Mouse (Mus musculus) CH12.LX (cell line): ENCODE measurements around the gene Brf1. TPM values are rescaled to one million over a fixed set of nuclear protein-coding genes. Genes with fewer than 3 reads are reported as not detected.

Experiments
- DNase-seq: peaks from one replicate; pipeline ENCODE4 v3.0.0-alpha.2; 2013; ENCODE audit errors: extremely low read depth
- H3K27ac ChIP-seq: 2 replicates; pipeline ENCODE4 v1.5.1; 2012; ENCODE audit warnings: low read depth, mild to moderate bottlenecking, control low read depth, moderate library complexity; ENCODE audit not compliant: insufficient read depth
- H3K27me3 ChIP-seq: replicated peaks from 2 replicates; pipeline ENCODE3; 2012; ENCODE audit warnings: inconsistent platforms
- H3K36me3 ChIP-seq, 2 experiments: replicated peaks in 1 of 2; 2 replicates each; pipeline versions ENCODE3 to v1.6.1; 2012; ENCODE audit warnings: inconsistent platforms in 1 of 2, low read length in 1 of 2, mild to moderate bottlenecking in 1 of 2, mixed read lengths in 1 of 2, moderate library complexity in 1 of 2; ENCODE audit not compliant: control insufficient read depth in 1 of 2, insufficient read depth in 1 of 2
- H3K4me1 ChIP-seq, 2 experiments: 2 replicates each; pipeline ENCODE4 v1.6.1; 2012; ENCODE audit warnings: inconsistent platforms in 1 of 2, moderate library complexity in 1 of 2; ENCODE audit not compliant: insufficient read depth in 2 of 2, control insufficient read depth in 1 of 2
- H3K4me2 ChIP-seq: 2 replicates; pipeline ENCODE4 v1.6.1; 2012; ENCODE audit warnings: low read depth, mild to moderate bottlenecking, control low read depth; ENCODE audit not compliant: poor library complexity, insufficient read depth, severe bottlenecking
- H3K4me3 ChIP-seq, 3 experiments: fragments of 150-350 bp in 1 of 3; sonication (generic) in 1 of 3; replicated peaks in 1 of 3; 2 replicates each; pipeline versions ENCODE3 to v1.5.1; 2011 to 2012; ENCODE audit warnings: low read depth in 2 of 3, low read length in 2 of 3, mild to moderate bottlenecking in 2 of 3, moderate library complexity in 2 of 3, control low read depth in 1 of 3, improper control_type of control experiment in 1 of 3, inconsistent platforms in 1 of 3, mixed read lengths in 1 of 3; ENCODE audit not compliant: poor library complexity in 1 of 3
- H3K79me2 ChIP-seq: replicated peaks from 2 replicates; pipeline ENCODE4 v1.6.1; 2012; ENCODE audit warnings: mild to moderate bottlenecking, moderate library complexity; ENCODE audit not compliant: control insufficient read depth, poor library complexity, insufficient read depth, severe bottlenecking; ENCODE audit errors: extremely low read depth
- H3K9ac ChIP-seq: 2 replicates; pipeline ENCODE4 v1.6.1; 2012; ENCODE audit warnings: low read depth, mild to moderate bottlenecking, control low read depth, moderate library complexity; ENCODE audit not compliant: insufficient read depth
- H3K9me3 ChIP-seq: replicated peaks from 2 replicates; pipeline ENCODE3; 2012; ENCODE audit warnings: low read length, inconsistent platforms, mixed read lengths
- BHLHE40 ChIP-seq: IDR thresholded peaks from 2 replicates; pipeline ENCODE4 v1.6.1; 2011; ENCODE audit warnings: mild to moderate bottlenecking, low read depth, low read length, improper control_type of control experiment
- CHD1 ChIP-seq: IDR thresholded peaks from 2 replicates; pipeline ENCODE4 v1.6.1; 2012; ENCODE audit warnings: low read depth, low read length, improper control_type of control experiment, inconsistent platforms
- CHD2 ChIP-seq: IDR thresholded peaks from 2 replicates; pipeline ENCODE4 v1.6.1; 2011; ENCODE audit warnings: low read length, improper control_type of control experiment
- CTCF ChIP-seq, 2 experiments: IDR thresholded peaks in 1 of 2; conservative IDR thresholded peaks in 1 of 2; 2 replicates each; pipeline ENCODE4 v1.5.1; 2011 to 2012; ENCODE audit warnings: low read depth in 2 of 2, low read length in 2 of 2, improper control_type of control experiment in 1 of 2, inconsistent platforms in 1 of 2, mild to moderate bottlenecking in 1 of 2, moderate library complexity in 1 of 2
- ELF1 ChIP-seq: IDR thresholded peaks from 2 replicates; pipeline ENCODE4 v1.6.1; 2014; ENCODE audit warnings: low read depth, mild to moderate bottlenecking, inconsistent platforms, low read length, improper control_type of control experiment
- EP300 ChIP-seq: IDR thresholded peaks from 2 replicates; pipeline ENCODE4 v1.6.1; 2011; ENCODE audit warnings: low read length, improper control_type of control experiment
- GABPA ChIP-seq: IDR thresholded peaks from 2 replicates; pipeline ENCODE4 v1.6.1; 2012; ENCODE audit warnings: low read depth, low read length, improper control_type of control experiment, inconsistent platforms; ENCODE audit not compliant: insufficient replicate concordance
- KAT2A ChIP-seq: IDR thresholded peaks from 2 replicates; pipeline ENCODE4 v1.6.1; 2012; ENCODE audit warnings: low read length, improper control_type of control experiment, inconsistent platforms; ENCODE audit not compliant: insufficient replicate concordance
- MEF2A ChIP-seq: IDR thresholded peaks from 2 replicates; pipeline ENCODE4 v1.6.1; 2014; ENCODE audit warnings: low read depth, mild to moderate bottlenecking, inconsistent platforms, low read length, improper control_type of control experiment, borderline replicate concordance
- MXI1 ChIP-seq: IDR thresholded peaks from 2 replicates; pipeline ENCODE4 v1.6.1; 2011; ENCODE audit warnings: mild to moderate bottlenecking, low read depth, low read length, improper control_type of control experiment
- MYC ChIP-seq: IDR thresholded peaks from 2 replicates; pipeline ENCODE4 v1.6.1; 2011; ENCODE audit warnings: low read depth, mild to moderate bottlenecking, improper control_type of control experiment, low read length
- NELFE ChIP-seq: IDR thresholded peaks from 2 replicates; pipeline ENCODE4 v1.6.1; 2011; ENCODE audit warnings: low read depth, low read length, improper control_type of control experiment
- POLR2A ChIP-seq: IDR thresholded peaks from 2 replicates; pipeline ENCODE4 v1.6.1; 2011; ENCODE audit warnings: low read depth, mild to moderate bottlenecking, improper control_type of control experiment, low read length
- SIN3A ChIP-seq: IDR thresholded peaks from 2 replicates; pipeline ENCODE4 v1.6.1; 2012; ENCODE audit warnings: low read length, improper control_type of control experiment, inconsistent platforms
- TCF12 ChIP-seq: IDR thresholded peaks from 2 replicates; pipeline ENCODE4 v1.6.1; 2014; ENCODE audit warnings: low read depth, mild to moderate bottlenecking, inconsistent platforms, low read length, improper control_type of control experiment
- UBTF ChIP-seq: IDR thresholded peaks from 2 replicates; pipeline ENCODE4 v1.6.1; 2012; ENCODE audit warnings: low read depth, mild to moderate bottlenecking, inconsistent platforms, low read length, improper control_type of control experiment, moderate library complexity
- USF1 ChIP-seq: IDR thresholded peaks from 2 replicates; pipeline ENCODE4 v1.6.1; 2014; ENCODE audit warnings: low read depth, mild to moderate bottlenecking, inconsistent platforms, low read length, improper control_type of control experiment
- ZC3H11A ChIP-seq: IDR thresholded peaks from 2 replicates; pipeline ENCODE4 v1.6.1; 2012; ENCODE audit warnings: low read depth, mild to moderate bottlenecking, inconsistent platforms, low read length, improper control_type of control experiment
- dilution Hi-C: fragments of 300-500 bp; cut with MboI; formaldehyde crosslinking; loops from 2 replicates; pipeline ENCODE4 v1.14.3; 2020; ENCODE audit warnings: low sequenced_read_pairs; ENCODE audit not compliant: extremely low pct_unique_long_range_greater_than_20kb, extremely low pct_ligation_motif_present
- in situ Hi-C: fragments of 300-500 bp; cut with MboI; formaldehyde crosslinking; loops from 3 replicates; pipeline ENCODE4 v1.14.3; 2019; ENCODE audit warnings: low sequenced_read_pairs, low pct_ligation_motif_present, low pct_unique_long_range_greater_than_20kb, mixed read lengths
- polyA plus RNA-seq: library from polyadenylated mRNA; unstranded; fragments of >175 nt; gene quantifications from 2 replicates; pipeline ENCODE4 v1.2.1, GENCODE M21; 2012; ENCODE audit warnings: low read depth; ENCODE audit not compliant: insufficient read length
- total RNA-seq, 2 experiments: library from RNA; depleted of rRNA; stranded (reverse); fragments of 300-350 nt in 1 of 2; fragments of >200 nt in 1 of 2; gene quantifications; 2 replicates each; pipeline ENCODE4 v1.2.3; 2012 to 2014

The Brf1 gene
- total and polyA plus RNA-seq, 3 experiments, result 15.9 to 31.2 (median 29.6) TPM

DNA sequence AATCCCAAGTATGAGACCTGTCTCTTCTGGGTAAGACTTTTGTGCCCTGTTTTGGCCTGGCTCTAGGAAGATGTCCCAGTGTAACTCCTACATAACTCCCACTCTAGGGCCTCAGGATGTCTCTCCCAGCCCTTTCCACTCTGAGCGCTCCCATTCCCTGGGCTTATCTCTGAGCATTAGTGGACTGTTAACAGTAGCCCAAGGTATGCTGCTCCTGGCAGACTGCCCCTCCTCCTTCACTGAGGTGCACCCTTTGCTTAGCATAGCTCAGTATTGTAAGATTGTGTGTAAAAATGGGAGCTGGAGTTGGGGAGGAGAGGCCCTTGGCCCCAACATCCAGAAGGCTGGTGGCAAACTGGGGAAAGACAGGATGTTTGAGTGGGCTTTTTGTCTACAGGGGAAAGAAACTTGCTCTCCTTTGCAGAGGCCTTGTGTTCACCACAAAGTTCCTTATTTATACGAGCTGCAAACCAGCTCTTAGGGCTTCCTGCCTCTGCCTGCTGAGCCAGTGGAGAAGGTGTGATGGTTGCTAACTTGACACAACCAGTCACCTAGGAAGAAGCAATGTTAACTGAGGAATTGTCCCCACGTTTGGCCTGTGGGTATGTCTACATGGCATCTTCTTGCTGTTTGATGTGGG, 47.5 kb downstream of the Brf1 start:
- DNase-seq, result no peak
- TF ChIP-seq MXI1 (no peak), CTCF (conservative IDR thresholded peaks at IDR 0.05 in 1 of 2, IDR thresholded peaks at IDR 0.05 in 1 of 2; ENCODE audit: low read depth in 2 of 2, low read length in 2 of 2) (no peak), GABPA (no peak), NELFE (no peak), BHLHE40 (no peak), KAT2A (no peak), EP300 (no peak), CHD1 (no peak), USF1 (no peak), SIN3A (no peak), POLR2A (no peak)
- Histone ChIP-seq H3K4me1 (peaks cover 3 to 8% of the 10 kb centered on the region in 2 experiments; a peak in 3 of 4 replicates), H3K27me3 (peaks cover 32% of the 10 kb centered on the region), H3K4me2 (no peak overlapping the region), H3K4me3 (no peak overlapping the region), H3K27ac (no peak overlapping the region), H3K36me3 (peaks cover 0 to 30% of the 10 kb centered on the region in 2 experiments), H3K9ac (no peak overlapping the region), H3K79me2 (no peaks in the 10 kb centered on the region), H3K9me3 (no peaks in the 10 kb centered on the region)
- in situ Hi-C loops (no loop called here), dilution Hi-C loops (no loop called here)

- H3K4me3 ChIP-seq, result no peak overlapping the region
- in situ Hi-C loops, result no loop called here
Observed at GRCm38 (mm10) chr12:112952433-112952832, 48.1 kb downstream of the Brf1 start.

More at GRCm38 (mm10) chr12:112952433-112952832, 48.1 kb downstream of the Brf1 start:
- no peak overlapping the region for H3K4me2 ChIP-seq
- dilution Hi-C loops, result no loop called here
- peaks cover 32% of the 10 kb centered on the region for H3K27me3 ChIP-seq
- H3K27ac ChIP-seq, result no peak overlapping the region
- TF ChIP-seq ZC3H11A (no peak), TCF12 (no peak), SIN3A (no peak), CHD1 (no peak), MEF2A (no peak), CTCF (conservative IDR thresholded peaks at IDR 0.05 in 1 of 2, IDR thresholded peaks at IDR 0.05 in 1 of 2; ENCODE audit: low read depth in 2 of 2, low read length in 2 of 2) (no peak), EP300 (no peak), CHD2 (no peak), MYC (no peak), UBTF (no peak), ELF1 (no peak)
- H3K9me3 ChIP-seq, result no peaks in the 10 kb centered on the region
- H3K79me2 ChIP-seq, result no peaks in the 10 kb centered on the region
- H3K4me1 ChIP-seq, result peaks cover 3 to 12% of the 10 kb centered on the region in 2 experiments; a peak in 3 of 4 replicates
- no peak overlapping the region for H3K9ac ChIP-seq
- no peak for DNase-seq
- peaks cover 0 to 24% of the 10 kb centered on the region in 2 experiments for H3K36me3 ChIP-seq
